Mouse (Mus musculus): Measurements from ENCODE around the gene Slc27a3.

DNA sequence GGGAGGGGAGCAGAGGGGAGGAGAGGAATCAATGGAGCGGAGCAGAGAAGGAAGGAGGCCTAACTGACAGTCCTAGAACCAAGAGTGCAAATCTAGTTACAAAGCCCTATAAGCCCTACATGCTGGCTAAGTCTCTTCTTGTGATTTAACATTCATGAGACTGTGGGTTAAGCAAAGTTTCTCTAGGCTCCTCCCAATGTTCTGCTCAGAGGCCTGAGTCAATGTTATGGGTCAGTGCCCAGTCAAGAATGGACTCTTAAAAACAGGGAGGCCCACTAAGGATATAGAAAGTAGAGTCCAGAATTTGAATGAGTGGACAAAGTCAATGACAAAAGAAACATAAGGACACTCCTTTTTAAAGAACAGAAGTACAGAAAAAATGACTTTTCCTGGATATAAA, 37.8 kb upstream of the Slc27a3 start:
- TF ChIP-seq CTCF (IDR thresholded peaks at IDR 0.05; ENCODE audit: low read depth, low read length): no peak
- no peak for TF ChIP-seq POLR2A (IDR thresholded peaks at IDR 0.05; ENCODE audit: borderline replicate concordance, low read depth, low read length)
